Mouse (Mus musculus) cortical plate, adult 2 months (tissue): ENCODE data around the gene Cdh19.

Source experiments
- CTCF ChIP-seq: fragments of 200-500 bp; IDR thresholded peaks from 2 replicates; pipeline ENCODE4 v1.5.1; 2011; ENCODE audit warnings: mild to moderate bottlenecking, control low read depth, low read length; ENCODE audit not compliant: insufficient read depth; ENCODE audit errors: extremely low read depth
- POLR2A ChIP-seq: fragments of 200-500 bp; IDR thresholded peaks from 2 replicates; pipeline ENCODE4 v1.6.1; 2011; ENCODE audit warnings: mild to moderate bottlenecking, low read length, control low read depth; ENCODE audit not compliant: insufficient read depth; ENCODE audit errors: extremely low read depth

DNA sequence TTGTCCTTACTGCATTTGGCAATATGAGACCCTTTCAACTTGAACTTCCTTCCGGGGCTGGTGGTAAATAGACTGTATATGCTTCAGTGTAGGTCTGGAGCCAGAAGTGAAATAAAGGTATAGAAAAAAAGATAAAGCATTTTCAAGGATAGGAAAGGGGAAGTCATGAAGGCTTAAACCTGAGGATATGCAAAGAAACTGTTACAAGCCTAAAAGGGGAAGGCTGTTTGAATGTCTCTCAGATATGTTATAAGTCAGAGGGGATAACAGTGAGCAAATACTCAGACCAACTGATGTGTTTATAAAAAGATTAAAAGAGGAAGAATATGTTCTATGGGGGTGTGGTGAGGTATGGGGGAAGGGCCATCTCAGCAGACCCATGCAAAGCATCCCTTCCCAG is 68.2 kb downstream of the Cdh19 start:
- TF ChIP-seq CTCF (no peak), POLR2A (no peak)
